Mouse (Mus musculus): ENCODE results near the gene Hist1h2bc.

DNA sequence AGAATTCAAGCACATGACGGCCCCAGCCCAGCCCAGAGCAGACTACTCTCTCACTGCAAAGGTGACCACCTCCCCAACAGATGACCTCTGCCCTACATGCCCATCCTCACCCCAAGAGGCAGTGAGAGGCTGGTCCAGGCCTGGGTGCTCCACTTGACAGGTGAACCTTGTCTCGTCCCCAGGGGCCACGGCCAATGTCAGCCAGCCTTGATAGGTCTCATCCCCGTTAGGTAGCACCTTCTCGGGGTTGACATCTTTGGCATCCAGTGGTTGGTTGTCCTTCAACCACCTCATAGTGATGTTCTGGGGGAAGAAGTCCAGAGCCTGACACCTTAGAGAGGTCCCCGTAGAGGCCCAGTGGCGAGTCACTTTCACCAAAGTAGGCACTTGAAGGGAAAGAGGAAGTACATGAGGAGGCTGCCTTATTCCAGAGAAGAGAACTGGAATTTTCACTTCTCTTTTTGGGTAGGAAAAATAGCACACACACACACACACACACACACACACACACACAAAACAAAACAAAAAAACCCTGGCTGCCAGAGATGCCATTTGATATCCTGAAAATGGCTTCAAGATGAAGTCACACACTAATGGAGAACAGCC is 21.9 kb downstream of the Hist1h2bc start:
- no peak for TF ChIP-seq CTCF (IDR thresholded peaks at IDR 0.05; ENCODE audit: low read depth, low read length)
- TF ChIP-seq POLR2A (IDR thresholded peaks at IDR 0.05; ENCODE audit: extremely low read depth, insufficient read depth, low read length): no peak
